Mouse (Mus musculus) forebrain, embryonic 11.5 days (tissue): Measurements from ENCODE around the gene Slc39a7. TPM values are rescaled to one million over a fixed set of nuclear protein-coding genes. Genes with fewer than 3 reads are reported as not detected.
A peak's percentile ranks its signal among the peaks of the same experiment; 100 is the strongest.

ENCODE experiments used
- ATAC-seq: fragments of 200-750 bp; cut with Nextera tagmentation; replicated peaks from 2 replicates; pipeline ENCODE4 v1.8.0; 2017; ENCODE audit warnings: moderate TSS enrichment; ENCODE audit not compliant: low FRiP score
- DNase-seq: peaks from one replicate; pipeline ENCODE4 v3.0.0-alpha.2; 2017; ENCODE audit warnings: low spot score
- H3K27ac ChIP-seq: fragments of 300-500 bp; sonication (generic); 2 replicates; pipeline ENCODE4 v1.5.1; 2014; ENCODE audit warnings: low read depth, low read length
- H3K27me3 ChIP-seq: fragments of 300-500 bp; sonication (generic); 2 replicates; pipeline ENCODE4 v1.6.1; 2014; ENCODE audit warnings: mild to moderate bottlenecking, low read length, mixed read lengths; ENCODE audit not compliant: control insufficient read depth, insufficient read depth
- H3K36me3 ChIP-seq: fragments of 300-500 bp; sonication (generic); 2 replicates; pipeline ENCODE4 v1.6.1; 2014; ENCODE audit warnings: mild to moderate bottlenecking, low read length, moderate library complexity, mixed read lengths; ENCODE audit not compliant: control insufficient read depth, insufficient read depth
- H3K4me1 ChIP-seq: fragments of 300-500 bp; sonication (generic); replicated peaks from 2 replicates; pipeline ENCODE4 v1.6.1; 2014; ENCODE audit warnings: low read length, mixed read lengths; ENCODE audit not compliant: control insufficient read depth, insufficient read depth
- H3K4me2 ChIP-seq: fragments of 300-500 bp; sonication (generic); 2 replicates; pipeline ENCODE4 v1.6.1; 2014; ENCODE audit warnings: low read depth, mild to moderate bottlenecking, low read length, moderate library complexity, mixed read lengths; ENCODE audit not compliant: severe bottlenecking
- H3K4me3 ChIP-seq: fragments of 300-500 bp; sonication (generic); 2 replicates; pipeline ENCODE4 v1.5.1; 2014; ENCODE audit warnings: low read depth, low read length
- H3K9ac ChIP-seq: fragments of 300-500 bp; sonication (generic); 2 replicates; pipeline ENCODE4 v1.6.1; 2014; ENCODE audit warnings: low read length
- H3K9me3 ChIP-seq: fragments of 300-500 bp; sonication (generic); 2 replicates; pipeline ENCODE4 v1.6.1; 2016; ENCODE audit warnings: low read length, mixed read lengths; ENCODE audit not compliant: control insufficient read depth
- WGBS: fragments of 180-500 bp; shearing (Covaris S2); extraction: QIAGEN DNeasy Blood & Tissue Kit; methylation state at CpG from one replicate; pipeline ENCODE4 v1.1.7; 2014; 5-methylcytosine and 5-hydroxymethylcytosine counted together
- polyA plus RNA-seq: library from polyadenylated mRNA; unstranded; fragments of >200 nt; fragmentation: Nextera tagmentation; extraction: Ambion mirVana; gene quantifications from 2 replicates; pipeline ENCODE4 v1.2.1, GENCODE M21; 2014

The Slc39a7 gene
- polyA plus RNA-seq: 99.6 and 104 TPM in 2 replicates

DNA sequence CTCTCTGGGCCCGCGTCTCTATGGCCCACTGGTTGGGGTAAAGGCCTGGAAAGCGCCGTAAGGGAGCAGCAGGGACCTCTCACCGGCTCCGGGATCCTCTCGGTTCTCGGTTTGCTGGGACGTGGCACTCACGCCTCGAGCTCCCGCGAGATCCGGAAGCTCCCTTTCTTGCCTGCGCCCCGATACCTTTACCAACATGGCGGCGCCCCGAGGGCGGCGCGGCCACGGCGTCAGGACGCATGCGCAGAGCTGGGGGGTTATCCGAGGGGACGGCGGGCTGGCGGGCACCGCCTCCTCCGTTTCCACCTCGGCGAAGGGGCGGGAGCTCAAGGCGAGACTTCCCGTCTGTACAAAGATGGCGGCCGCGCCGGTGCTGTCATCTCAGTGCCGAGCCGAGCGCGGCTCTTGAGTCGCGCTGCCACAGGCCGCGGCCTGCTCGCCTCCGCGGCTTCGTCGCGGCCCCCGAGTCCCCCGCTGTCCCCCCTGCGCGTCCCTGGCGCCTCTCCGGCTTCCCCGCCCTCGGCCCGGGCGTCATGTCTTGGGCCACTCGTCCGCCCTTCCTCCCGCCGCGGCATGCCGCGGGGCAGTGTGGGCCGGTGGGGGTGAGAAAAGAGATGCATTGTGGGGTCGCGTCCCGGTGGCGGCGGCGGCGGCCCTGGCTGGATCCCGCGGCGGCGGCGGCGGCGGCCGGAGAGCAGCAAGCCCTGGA lies at the start of gene Slc39a7, which contains the start of gene Rxrb:
Gene Slc39a7, minus strand, starts transcription at position 218 of the 709 bp plus-strand sequence.
Gene Rxrb, plus strand, starts transcription at position 348 of the 709 bp plus-strand sequence.
- H3K9me3 ChIP-seq: no peaks in the 10 kb centered on the region
- under 1% methylated on average over 73 of the region's 88 CpGs for WGBS
- H3K4me1 ChIP-seq: peaks cover 32% of the 10 kb centered on the region
- H3K27me3 ChIP-seq: no peaks in the 10 kb centered on the region
- peak; percentile 76 for ATAC-seq
- H3K4me2 ChIP-seq: peak within 1 kb of the TSS; percentile 100
- peak within 1 kb of the TSS; percentile 94 for H3K9ac ChIP-seq
- H3K4me3 ChIP-seq: peak within 1 kb of the TSS; percentile 72
- DNase-seq: peak; percentile 100
- H3K36me3 ChIP-seq: peaks cover 20% of the 10 kb centered on the region
- H3K27ac ChIP-seq: peak within 1 kb of the TSS; percentile 85

GRCm38 (mm10) chr17:34079621-34080020 lies 48.1 kb upstream of the Slc39a7 start:
- H3K4me3 ChIP-seq: no peak overlapping the region
- 10% methylated on average over 5 of the region's 5 CpGs for WGBS
- H3K9ac ChIP-seq: no peak overlapping the region
- peaks cover 3% of the 10 kb centered on the region for H3K4me1 ChIP-seq
- no peak overlapping the region for H3K27ac ChIP-seq
- H3K27me3 ChIP-seq: peaks cover 7% of the 10 kb centered on the region; the same call in 1 of the 2 replicates
- ATAC-seq (peak; percentile 71; the same call in 1 of the 2 replicates), DNase-seq (no peak)
- no peaks in the 10 kb centered on the region for H3K9me3 ChIP-seq
- H3K4me2 ChIP-seq: no peak overlapping the region
- no peaks in the 10 kb centered on the region for H3K36me3 ChIP-seq

- Histone ChIP-seq H3K4me3 (no peak overlapping the region), H3K9ac (no peak overlapping the region), H3K27me3 (peaks cover 7% of the 10 kb centered on the region; the same call in 1 of the 2 replicates), H3K4me2 (no peak overlapping the region), H3K4me1 (peaks cover 3% of the 10 kb centered on the region), H3K27ac (no peak overlapping the region), H3K9me3 (no peaks in the 10 kb centered on the region), H3K36me3 (no peaks in the 10 kb centered on the region)
- no peak for ATAC-seq
- WGBS: 94% methylated on average over 11 of the region's 11 CpGs
- DNase-seq: no peak
Observed at GRCm38 (mm10) chr17:34079002-34079401, 47.5 kb upstream of the Slc39a7 start.

- Histone ChIP-seq H3K9ac (no peak overlapping the region), H3K9me3 (no peaks in the 10 kb centered on the region), H3K4me2 (no peak overlapping the region), H3K36me3 (no peaks in the 10 kb centered on the region), H3K4me1 (peaks cover 3% of the 10 kb centered on the region), H3K4me3 (no peak overlapping the region), H3K27ac (no peak overlapping the region), H3K27me3 (peaks cover 7% of the 10 kb centered on the region; the same call in 1 of the 2 replicates)
- DNase-seq (no peak), ATAC-seq (0 out of 2 replicates have a peak, but pooled peaks have one; percentile 25)
- 64% methylated on average over 4 of the region's 4 CpGs for WGBS
Observed at GRCm38 (mm10) chr17:34078148-34078547, 46.7 kb upstream of the Slc39a7 start.

GRCm38 (mm10) chr17:34077549-34077948 lies 46.1 kb upstream of the Slc39a7 start:
- WGBS: under 1% methylated on average over 9 of the region's 9 CpGs

GRCm38 (mm10) chr17:34075271-34075670 lies 43.8 kb upstream of the Slc39a7 start:
- no peak overlapping the region for H3K4me2 ChIP-seq
- H3K9me3 ChIP-seq: no peaks in the 10 kb centered on the region
- no peak overlapping the region for H3K27ac ChIP-seq
- H3K4me1 ChIP-seq: peaks cover 3% of the 10 kb centered on the region
- H3K36me3 ChIP-seq: no peaks in the 10 kb centered on the region
- no peak for ATAC-seq
- DNase-seq: peak; percentile 76
- H3K4me3 ChIP-seq: no peak overlapping the region
- 37% methylated on average over 7 of the region's 7 CpGs for WGBS
- no peak overlapping the region for H3K9ac ChIP-seq
- peaks cover 7% of the 10 kb centered on the region; the same call in 1 of the 2 replicates for H3K27me3 ChIP-seq

More at GRCm38 (mm10) chr17:34077549-34077948, 46.1 kb upstream of the Slc39a7 start:
- Histone ChIP-seq H3K27me3 (peaks cover 7% of the 10 kb centered on the region; the same call in 1 of the 2 replicates), H3K9ac (no peak overlapping the region), H3K4me2 (no peak overlapping the region), H3K27ac (no peak overlapping the region), H3K4me1 (peaks cover 3% of the 10 kb centered on the region), H3K36me3 (no peaks in the 10 kb centered on the region), H3K4me3 (no peak overlapping the region), H3K9me3 (no peaks in the 10 kb centered on the region)
- DNase-seq (peak; percentile 88), ATAC-seq (no peak)

- no peak for DNase-seq
- H3K4me3 ChIP-seq: no peak overlapping the region
- no peak overlapping the region for H3K9ac ChIP-seq
- no peaks in the 10 kb centered on the region for H3K36me3 ChIP-seq
- WGBS: 82% methylated on average over 5 of the region's 5 CpGs
- H3K27ac ChIP-seq: no peak overlapping the region
- no peak overlapping the region for H3K4me2 ChIP-seq
- no peaks in the 10 kb centered on the region for H3K9me3 ChIP-seq
- H3K4me1 ChIP-seq: no peaks in the 10 kb centered on the region; the same call in 1 of the 2 replicates
- ATAC-seq: no peak
- H3K27me3 ChIP-seq: peaks cover 5% of the 10 kb centered on the region; the same call in 1 of the 2 replicates
Observed at GRCm38 (mm10) chr17:34072091-34072490, 40.6 kb upstream of the Slc39a7 start.

DNA sequence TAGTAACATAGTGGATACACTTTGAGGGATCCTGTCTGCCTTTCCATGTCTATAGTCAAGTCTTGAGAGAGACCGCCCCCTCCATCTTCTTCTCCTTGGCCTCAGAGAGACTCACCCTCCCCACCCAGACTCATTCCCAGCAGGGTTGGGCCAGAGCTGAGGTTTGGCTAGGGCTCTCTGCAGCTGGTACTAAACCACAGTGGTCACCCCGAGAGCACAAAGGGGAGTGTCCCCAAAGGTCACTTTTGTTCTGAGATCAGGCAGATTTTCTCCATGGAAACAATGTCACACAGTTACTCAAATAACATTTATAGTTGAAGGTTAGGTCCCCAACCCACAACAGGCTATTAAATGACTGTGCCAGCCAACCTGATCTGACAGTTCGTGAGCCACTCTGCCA lies 37.4 kb upstream of the Slc39a7 start:
- 58% methylated on average over 3 of the region's 3 CpGs for WGBS
- Histone ChIP-seq H3K9me3 (no peaks in the 10 kb centered on the region), H3K4me1 (no peaks in the 10 kb centered on the region), H3K36me3 (no peaks in the 10 kb centered on the region), H3K27ac (no peak overlapping the region), H3K9ac (no peak overlapping the region), H3K4me2 (no peak overlapping the region), H3K4me3 (no peak overlapping the region), H3K27me3 (no peaks in the 10 kb centered on the region)
- ATAC-seq (no peak), DNase-seq (no peak)
